Comparison of ENCODE assay signal across 8 mouse cellular contexts in genomic region chr19:29045369-29045768, GRCm38 (mm10). TPM values are rescaled to one million over a fixed set of nuclear protein-coding genes. Genes with fewer than 3 reads are reported as not detected.
DNase-seq lines count a peak whose midpoint lies in the region; ATAC-seq lines count a peak whose summit lies in the region.
"Had no signal": no experiment of that assay in that cellular context is flagged by ENCODE, and none has a peak within 500 bp of the region (broad histone marks: within the 10 kb centered on the region; RNA-seq: fewer than 3 reads in every experiment).

No protein-coding gene starts in this region.

- H3K4me1 ChIP-seq in embryonic facial prominence, embryonic 14.5 days (ENCODE audit: control insufficient read depth, insufficient read depth, low read length), result peaks cover 9% of the 10 kb centered on the region; the same call in 1 of the 2 replicates
- peaks cover 18% of the 10 kb centered on the region for H3K4me1 ChIP-seq in intestine, embryonic 14.5 days (replicated peaks; ENCODE audit: control insufficient read depth, insufficient read depth, low read length)
- H3K4me1 ChIP-seq in midbrain, embryonic 12.5 days, result peaks cover 34% of the 10 kb centered on the region

- no peak overlapping the region for H3K27ac ChIP-seq in embryonic facial prominence, embryonic 14.5 days (replicated peaks; ENCODE audit: low read depth, low read length)
- no peak overlapping the region for H3K27ac ChIP-seq in intestine, embryonic 14.5 days (ENCODE audit: low read depth)
- H3K27ac ChIP-seq in midbrain, embryonic 12.5 days (replicated peaks), result 0 out of 2 replicates have a peak overlapping the region, but pooled peaks have one; percentile 30

- ATAC-seq in embryonic facial prominence, embryonic 14.5 days (ENCODE audit: low read depth), result no peak
- no peak for ATAC-seq in intestine, embryonic 14.5 days (replicated peaks; ENCODE audit: low FRiP score, low TSS enrichment, low read depth)
- no peak for ATAC-seq in midbrain, embryonic 12.5 days (ENCODE audit: low FRiP score, low read depth)

- WGBS in embryonic facial prominence, embryonic 14.5 days, result 47% methylated on average over 4 of the region's 4 CpGs
- 47% methylated on average over 4 of the region's 4 CpGs for WGBS in intestine, embryonic 14.5 days
- 29% methylated on average over 4 of the region's 4 CpGs for WGBS in midbrain, embryonic 12.5 days

- H3K27me3 ChIP-seq in embryonic facial prominence, embryonic 14.5 days (replicated peaks; ENCODE audit: control insufficient read depth, insufficient read depth, low read length), result no peaks in the 10 kb centered on the region
- no peaks in the 10 kb centered on the region for H3K27me3 ChIP-seq in intestine, embryonic 14.5 days (replicated peaks; ENCODE audit: control insufficient read depth, insufficient read depth, low read length)
- no peaks in the 10 kb centered on the region for H3K27me3 ChIP-seq in midbrain, embryonic 12.5 days

- H3K36me3 ChIP-seq in embryonic facial prominence, embryonic 14.5 days (ENCODE audit: control insufficient read depth, insufficient read depth, low read length), result no peaks in the 10 kb centered on the region
- H3K36me3 ChIP-seq in intestine, embryonic 14.5 days (ENCODE audit: control insufficient read depth, insufficient read depth, low read length), result no peaks in the 10 kb centered on the region
- no peaks in the 10 kb centered on the region for H3K36me3 ChIP-seq in midbrain, embryonic 12.5 days

- H3K4me3 ChIP-seq in embryonic facial prominence, embryonic 14.5 days (ENCODE audit: low read depth, low read length), result no peak overlapping the region
- H3K4me3 ChIP-seq in intestine, embryonic 14.5 days (ENCODE audit: low read depth, low read length), result 0 out of 2 replicates have a peak overlapping the region, but pooled peaks have one; percentile 0
- H3K4me3 ChIP-seq in midbrain, embryonic 12.5 days, result no peak overlapping the region

- no peaks in the 10 kb centered on the region for H3K9me3 ChIP-seq in embryonic facial prominence, embryonic 14.5 days (ENCODE audit: control insufficient read depth, low read length)
- no peaks in the 10 kb centered on the region for H3K9me3 ChIP-seq in intestine, embryonic 14.5 days (ENCODE audit: control insufficient read depth, low read length)
- H3K9me3 ChIP-seq in midbrain, embryonic 12.5 days, result no peaks in the 10 kb centered on the region

- peak; percentile 76 for DNase-seq in kidney, adult 9 months
- DNase-seq in kidney, postnatal 4 days, result no peak
- DNase-seq in embryonic facial prominence, embryonic 14.5 days (ENCODE audit: low spot score), result no peak
- no peak for DNase-seq in intestine, embryonic 14.5 days (ENCODE audit: low spot score)
- no peak for DNase-seq in T-cell, adult 2 months (ENCODE audit: low spot score)
- no peak for DNase-seq in frontal cortex, postnatal 36 days (ENCODE audit: low spot score in 2 of 2)

- H3K4me2 ChIP-seq in embryonic facial prominence, embryonic 14.5 days (ENCODE audit: low read depth, low read length), result peak overlapping the region; percentile 56; the same call in 1 of the 2 replicates
- 0 out of 2 replicates have a peak overlapping the region, but pooled peaks have one; percentile 70 for H3K4me2 ChIP-seq in intestine, embryonic 14.5 days (ENCODE audit: low read length)
- peak overlapping the region; percentile 63 for H3K4me2 ChIP-seq in midbrain, embryonic 12.5 days (replicated peaks)

- H3K9ac ChIP-seq in embryonic facial prominence, embryonic 14.5 days (ENCODE audit: low read depth, low read length), result no peak overlapping the region
- no peak overlapping the region for H3K9ac ChIP-seq in intestine, embryonic 14.5 days (ENCODE audit: low read length)
- H3K9ac ChIP-seq in midbrain, embryonic 12.5 days (replicated peaks), result no peak overlapping the region
- H3K9ac ChIP-seq: lung, embryonic 14.5 days had no signal

RNA-seq across cellular contexts. Expression of gene Ak3, which starts 2.4 kb away (rescaled TPM):
- polyA plus RNA-seq in embryonic facial prominence, embryonic 14.5 days (2014; fragmentation: Nextera tagmentation; extraction: Ambion mirVana), result 93.5 and 95.5 TPM in 2 replicates
- polyA plus RNA-seq in intestine, embryonic 14.5 days (2014; fragmentation: Nextera tagmentation; extraction: Ambion mirVana), result 86.5 and 88.3 TPM in 2 replicates
- polyA plus RNA-seq in midbrain, embryonic 12.5 days (2016; fragmentation: Nextera tagmentation; extraction: Ambion mirVana), result 77.2 and 78.0 TPM in 2 replicates

RNA-seq across cellular contexts. Expression of gene Cdc37l1, which starts 55.2 kb away (rescaled TPM):
- 35.8 and 41.8 TPM in 2 replicates for polyA plus RNA-seq in embryonic facial prominence, embryonic 14.5 days (2014; fragmentation: Nextera tagmentation; extraction: Ambion mirVana)
- polyA plus RNA-seq in intestine, embryonic 14.5 days (2014; fragmentation: Nextera tagmentation; extraction: Ambion mirVana), result 42.9 and 46.7 TPM in 2 replicates
- polyA plus RNA-seq in midbrain, embryonic 12.5 days (2016; fragmentation: Nextera tagmentation; extraction: Ambion mirVana), result 59.2 and 60.5 TPM in 2 replicates

RNA-seq across cellular contexts. Expression of gene Rcl1, which starts 55.8 kb away (rescaled TPM):
- polyA plus RNA-seq in embryonic facial prominence, embryonic 14.5 days (2014; fragmentation: Nextera tagmentation; extraction: Ambion mirVana), result 44.8 and 52.9 TPM in 2 replicates
- 77.2 and 83.7 TPM in 2 replicates for polyA plus RNA-seq in intestine, embryonic 14.5 days (2014; fragmentation: Nextera tagmentation; extraction: Ambion mirVana)
- polyA plus RNA-seq in midbrain, embryonic 12.5 days (2016; fragmentation: Nextera tagmentation; extraction: Ambion mirVana), result 35.3 and 41.0 TPM in 2 replicates
